Mouse (Mus musculus): ENCODE measurements around the gene Exosc8. TPM values are rescaled to one million over a fixed set of nuclear protein-coding genes. Genes with fewer than 3 reads are reported as not detected.
"Not testable (repeated sequence)": the region's sequence is repeated elsewhere in the genome, so short reads cannot be mapped to it uniquely, and the experiment has no call there.

The Exosc8 gene
- polyA plus RNA-seq, 1 experiment from 2014 or later: 37.1 TPM

- no peak overlapping the region for H3K4me2 ChIP-seq (replicated peaks; ENCODE audit: low read depth)
- no peak overlapping the region for H3K9ac ChIP-seq (ENCODE audit: low read length)
- H3K27ac ChIP-seq (replicated peaks): no peak overlapping the region
- no peaks in the 10 kb centered on the region for H3K27me3 ChIP-seq (ENCODE audit: control insufficient read depth, insufficient read depth, low read length)
- peaks cover 27% of the 10 kb centered on the region for H3K36me3 ChIP-seq (ENCODE audit: control insufficient read depth, insufficient read depth, low read length)
- DNase-seq (ENCODE audit: low spot score): no peak
- WGBS: 80% methylated on average over 6 of the region's 6 CpGs
- TF ChIP-seq EP300 (optimal IDR thresholded peaks at IDR 0.05) (no peak), CTCF (IDR thresholded peaks at IDR 0.05; ENCODE audit: low read depth) (no peak)
- H3K4me3 ChIP-seq (ENCODE audit: low read depth, low read length): no peak overlapping the region
- no peaks in the 10 kb centered on the region for H3K4me1 ChIP-seq (replicated peaks; ENCODE audit: control insufficient read depth, insufficient read depth)
- no peaks in the 10 kb centered on the region for H3K9me3 ChIP-seq (ENCODE audit: control insufficient read depth, low read length)
- ATAC-seq (ENCODE audit: low FRiP score, low TSS enrichment): no peak
These were observed 17.8 kb downstream of the Exosc8 start for GRCm38 (mm10) chr3:54717348-54717747.

DNA sequence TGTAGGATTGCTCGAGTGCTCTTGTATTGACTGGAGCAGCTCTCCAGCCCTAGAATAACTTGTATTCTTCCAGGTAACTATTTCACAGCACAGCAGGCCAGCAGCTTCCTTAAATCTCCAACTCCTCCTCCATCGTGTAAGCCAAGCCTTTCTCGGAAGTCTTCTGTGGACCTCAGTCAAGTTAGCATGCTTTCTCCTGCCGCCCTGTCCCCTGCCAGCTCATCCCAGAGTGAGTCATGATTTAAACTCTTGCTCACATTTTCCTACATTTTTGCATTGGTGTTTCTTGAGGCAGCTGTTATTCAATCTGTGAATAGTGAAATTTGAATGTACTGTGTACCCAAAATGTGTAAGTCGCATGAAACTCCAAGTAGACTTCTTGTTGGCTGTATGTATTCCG is 19.7 kb downstream of the Exosc8 start:
- DNase-seq (ENCODE audit: low spot score) (no peak), ATAC-seq (ENCODE audit: low FRiP score, low TSS enrichment) (no peak)
- H3K27ac ChIP-seq (replicated peaks): no peak overlapping the region
- peaks cover 26% of the 10 kb centered on the region for H3K36me3 ChIP-seq (ENCODE audit: control insufficient read depth, insufficient read depth, low read length)
- TF ChIP-seq CTCF (IDR thresholded peaks at IDR 0.05; ENCODE audit: low read depth) (no peak), EP300 (optimal IDR thresholded peaks at IDR 0.05) (no peak)
- no peaks in the 10 kb centered on the region for H3K4me1 ChIP-seq (replicated peaks; ENCODE audit: control insufficient read depth, insufficient read depth)
- WGBS: 86% methylated on average over 6 of the region's 6 CpGs
- H3K4me3 ChIP-seq (ENCODE audit: low read depth, low read length): no peak overlapping the region
- H3K9me3 ChIP-seq (ENCODE audit: control insufficient read depth, low read length): no peaks in the 10 kb centered on the region
- H3K27me3 ChIP-seq (ENCODE audit: control insufficient read depth, insufficient read depth, low read length): no peaks in the 10 kb centered on the region
- no peak overlapping the region for H3K9ac ChIP-seq (ENCODE audit: low read length)
- no peak overlapping the region for H3K4me2 ChIP-seq (replicated peaks; ENCODE audit: low read depth)

- DNase-seq (ENCODE audit: low spot score) (no peak), ATAC-seq (ENCODE audit: low FRiP score, low TSS enrichment) (no peak)
These were observed 20.9 kb downstream of the Exosc8 start, which contains the start of gene Gm21958 for GRCm38 (mm10) chr3:54714253-54714652. Gene Gm21958, minus strand, starts transcription at chr3:54714353.

GRCm38 (mm10) chr3:54708972-54709371 is 26.2 kb downstream of the Exosc8 start:
- H3K4me1 ChIP-seq (replicated peaks; ENCODE audit: control insufficient read depth, insufficient read depth): no peaks in the 10 kb centered on the region
- H3K27me3 ChIP-seq (ENCODE audit: control insufficient read depth, insufficient read depth, low read length): no peaks in the 10 kb centered on the region
- H3K9ac ChIP-seq (ENCODE audit: low read length): no peak overlapping the region
- TF ChIP-seq EP300 (optimal IDR thresholded peaks at IDR 0.05): no peak
- no peak for TF ChIP-seq CTCF (IDR thresholded peaks at IDR 0.05; ENCODE audit: low read depth)
- 83% methylated on average over 9 of the region's 9 CpGs for WGBS
- H3K27ac ChIP-seq (replicated peaks): no peak overlapping the region
- no peaks in the 10 kb centered on the region for H3K9me3 ChIP-seq (ENCODE audit: control insufficient read depth, low read length)
- H3K4me3 ChIP-seq (ENCODE audit: low read depth, low read length): no peak overlapping the region
- ATAC-seq (ENCODE audit: low FRiP score, low TSS enrichment) (no peak), DNase-seq (ENCODE audit: low spot score) (no peak)
- no peak overlapping the region for H3K4me2 ChIP-seq (replicated peaks; ENCODE audit: low read depth)
- H3K36me3 ChIP-seq (ENCODE audit: control insufficient read depth, insufficient read depth, low read length): peaks cover 17% of the 10 kb centered on the region

More at GRCm38 (mm10) chr3:54714253-54714652, 20.9 kb downstream of the Exosc8 start, which contains the start of gene Gm21958:
- 85% methylated on average over 6 of the region's 6 CpGs for WGBS
- no peak within 1 kb of the TSS for H3K27ac ChIP-seq (replicated peaks)
- H3K4me2 ChIP-seq (replicated peaks; ENCODE audit: low read depth): no peak within 1 kb of the TSS
- H3K9ac ChIP-seq (ENCODE audit: low read length): no peak within 1 kb of the TSS
- no peak within 1 kb of the TSS for H3K4me3 ChIP-seq (ENCODE audit: low read depth, low read length)
- peaks cover 27% of the 10 kb centered on the region for H3K36me3 ChIP-seq (ENCODE audit: control insufficient read depth, insufficient read depth, low read length)
- H3K4me1 ChIP-seq (replicated peaks; ENCODE audit: control insufficient read depth, insufficient read depth): no peaks in the 10 kb centered on the region
- H3K9me3 ChIP-seq (ENCODE audit: control insufficient read depth, low read length): no peaks in the 10 kb centered on the region
- no peak for TF ChIP-seq CTCF (IDR thresholded peaks at IDR 0.05; ENCODE audit: low read depth)
- no peak for TF ChIP-seq EP300 (optimal IDR thresholded peaks at IDR 0.05)
- no peaks in the 10 kb centered on the region for H3K27me3 ChIP-seq (ENCODE audit: control insufficient read depth, insufficient read depth, low read length)

- not testable (repeated sequence) for H3K4me1 ChIP-seq (replicated peaks; ENCODE audit: control insufficient read depth, insufficient read depth); H3K9me3 ChIP-seq (ENCODE audit: control insufficient read depth, low read length); H3K27me3 ChIP-seq (ENCODE audit: control insufficient read depth, insufficient read depth, low read length); H3K36me3 ChIP-seq (ENCODE audit: control insufficient read depth, insufficient read depth, low read length); H3K4me2 ChIP-seq (replicated peaks; ENCODE audit: low read depth); ATAC-seq (ENCODE audit: low FRiP score, low TSS enrichment); DNase-seq (ENCODE audit: low spot score); H3K9ac ChIP-seq (ENCODE audit: low read length); H3K4me3 ChIP-seq (ENCODE audit: low read depth, low read length); H3K27ac ChIP-seq (replicated peaks)
- WGBS: 95% methylated on average over 8 of the region's 8 CpGs
These were observed 31.1 kb downstream of the Exosc8 start for GRCm38 (mm10) chr3:54704106-54704505.

- 70% methylated on average over 5 of the region's 5 CpGs for WGBS
- no peaks in the 10 kb centered on the region for H3K27me3 ChIP-seq (ENCODE audit: control insufficient read depth, insufficient read depth, low read length)
- DNase-seq (ENCODE audit: low spot score) (no peak), ATAC-seq (ENCODE audit: low FRiP score, low TSS enrichment) (no peak)
- no peak overlapping the region for H3K9ac ChIP-seq (ENCODE audit: low read length)
- no peak overlapping the region for H3K27ac ChIP-seq (replicated peaks)
- TF ChIP-seq CTCF (IDR thresholded peaks at IDR 0.05; ENCODE audit: low read depth) (no peak), EP300 (optimal IDR thresholded peaks at IDR 0.05) (no peak)
- no peak overlapping the region for H3K4me2 ChIP-seq (replicated peaks; ENCODE audit: low read depth)
- no peak overlapping the region for H3K4me3 ChIP-seq (ENCODE audit: low read depth, low read length)
- H3K9me3 ChIP-seq (ENCODE audit: control insufficient read depth, low read length): no peaks in the 10 kb centered on the region
- H3K36me3 ChIP-seq (ENCODE audit: control insufficient read depth, insufficient read depth, low read length): peaks cover 3% of the 10 kb centered on the region; the same call in 1 of the 2 replicates
- H3K4me1 ChIP-seq (replicated peaks; ENCODE audit: control insufficient read depth, insufficient read depth): no peaks in the 10 kb centered on the region
These were observed 35.4 kb downstream of the Exosc8 start for GRCm38 (mm10) chr3:54699759-54700301.

Measured in stomach, postnatal 0 days (tissue).